Mouse (Mus musculus) spleen, postnatal 4 days (tissue): ENCODE results near the gene Ampd3.

Experiments
- DNase-seq, 2 experiments: peaks; one replicate each; pipeline ENCODE4 v3.0.0; 2022; ENCODE audit warnings: low spot score in 2 of 2

The Ampd3 gene

GRCm38 (mm10) chr7:110768001-110768400 is at the start of gene Ampd3:
TSS of gene Ampd3 (plus strand) at chr7:110768206.
- no peak for DNase-seq

- DNase-seq: no peak
These were observed 49.5 kb upstream of the Ampd3 start for GRCm38 (mm10) chr7:110718505-110718904.

- no peak for DNase-seq
These were observed 48.1 kb upstream of the Ampd3 start for GRCm38 (mm10) chr7:110719857-110720256.

GRCm38 (mm10) chr7:110722183-110722582 is 45.8 kb upstream of the Ampd3 start:
- DNase-seq: no peak

- DNase-seq: peak in 1 of 2 experiments; percentile 48
These were observed 41.0 kb upstream of the Ampd3 start for GRCm38 (mm10) chr7:110727049-110727448.

GRCm38 (mm10) chr7:110728876-110729275 is 39.1 kb upstream of the Ampd3 start:
- DNase-seq: peak in 1 of 2 experiments; percentile 38

- no peak for DNase-seq
These were observed 38.7 kb upstream of the Ampd3 start for GRCm38 (mm10) chr7:110729295-110729694.

- DNase-seq: no peak
These were observed 36.7 kb upstream of the Ampd3 start for GRCm38 (mm10) chr7:110731091-110731967.

- no peak for DNase-seq
These were observed 35.9 kb upstream of the Ampd3 start for GRCm38 (mm10) chr7:110732001-110732632.

GRCm38 (mm10) chr7:110736914-110737313 is 31.1 kb upstream of the Ampd3 start:
- DNase-seq: no peak

GRCm38 (mm10) chr7:110739764-110740163 is 28.2 kb upstream of the Ampd3 start:
- no peak for DNase-seq

GRCm38 (mm10) chr7:110740188-110740587 is 27.8 kb upstream of the Ampd3 start:
- DNase-seq: no peak

GRCm38 (mm10) chr7:110742022-110742421 is 26.0 kb upstream of the Ampd3 start:
- DNase-seq: no peak

GRCm38 (mm10) chr7:110746087-110746562 is 21.9 kb upstream of the Ampd3 start:
- no peak for DNase-seq

- no peak for DNase-seq
These were observed 21.2 kb upstream of the Ampd3 start for GRCm38 (mm10) chr7:110746809-110747208.

- no peak for DNase-seq
These were observed 17.2 kb upstream of the Ampd3 start for GRCm38 (mm10) chr7:110750834-110751233.

GRCm38 (mm10) chr7:110751634-110752033 is 16.4 kb upstream of the Ampd3 start:
- DNase-seq: no peak

- DNase-seq: no peak
These were observed 14.7 kb upstream of the Ampd3 start for GRCm38 (mm10) chr7:110753310-110753709.

- DNase-seq: no peak
These were observed 14.1 kb upstream of the Ampd3 start for GRCm38 (mm10) chr7:110753926-110754330.

- peak in 1 of 2 experiments; percentile 12 for DNase-seq
These were observed 11.6 kb upstream of the Ampd3 start for GRCm38 (mm10) chr7:110756440-110756839.

GRCm38 (mm10) chr7:110762605-110763180 is 5.3 kb upstream of the Ampd3 start:
- DNase-seq: no peak

GRCm38 (mm10) chr7:110768451-110769064 is 552 bp downstream of the Ampd3 start:
- peak; percentile 63 to 86 for DNase-seq
